Mouse (Mus musculus) cerebellum, postnatal 14 days (tissue): Measurements from ENCODE around the gene Sapcd2.

Experiments used
- DNase-seq, 2 experiments: peaks; one replicate each; pipeline ENCODE4 v3.0.0; 2021; ENCODE audit warnings: mixed read lengths in 2 of 2

The Sapcd2 gene

DNA sequence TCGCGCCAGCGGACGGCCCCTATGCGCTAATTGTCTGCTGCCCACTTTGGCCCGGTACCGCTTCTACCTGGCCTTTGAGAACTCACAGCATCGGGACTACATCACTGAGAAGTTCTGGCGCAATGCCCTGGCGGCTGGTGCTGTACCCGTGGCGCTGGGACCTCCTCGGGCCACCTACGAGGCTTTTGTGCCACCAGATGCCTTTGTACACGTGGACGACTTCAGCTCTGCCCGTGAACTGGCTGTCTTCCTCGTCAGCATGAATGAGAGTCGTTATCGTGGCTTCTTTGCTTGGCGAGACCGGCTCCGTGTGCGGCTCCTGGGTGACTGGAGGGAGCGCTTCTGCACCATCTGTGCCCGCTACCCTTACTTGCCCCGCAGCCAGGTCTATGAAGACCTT lies 53.4 kb downstream of the Sapcd2 start:
- peak; percentile 65 to 75 for DNase-seq

GRCm38 (mm10) chr2:25426721-25427191 lies 54.6 kb downstream of the Sapcd2 start:
- peak; percentile 88 to 91 for DNase-seq

DNA sequence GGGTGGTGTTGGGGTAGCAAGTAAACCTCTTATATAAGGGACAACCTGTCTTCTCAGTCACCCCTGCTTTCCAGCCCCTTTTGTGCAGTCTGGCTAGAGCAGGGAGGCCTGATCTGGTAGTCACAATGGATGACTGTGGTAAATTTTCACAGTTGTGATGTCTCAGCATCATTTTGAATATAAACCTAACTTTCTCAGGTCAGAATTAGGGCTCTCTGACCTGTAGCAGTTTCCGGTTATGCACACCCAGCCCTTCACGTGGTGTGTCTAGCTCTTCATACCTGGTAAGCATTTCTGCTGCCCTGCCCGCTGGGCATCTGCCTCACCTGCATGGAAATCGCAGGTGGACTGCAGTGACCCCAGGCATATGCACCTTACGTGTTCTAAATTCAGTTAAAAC lies 55.1 kb downstream of the Sapcd2 start:
- DNase-seq = no peak
